Comparison of ENCODE assay signal across 7 mouse cellular contexts in genomic region chr3:157358905-157359304, GRCm38 (mm10).
DNase-seq lines count a peak whose midpoint lies in the region; ATAC-seq and TF ChIP-seq lines count a peak whose summit lies in the region.

No protein-coding gene starts in this region.

- no peak overlapping the region for H3K27ac ChIP-seq in layer of hippocampus, adult 2 months
- 0 out of 2 replicates have a peak overlapping the region, but pooled peaks have one; percentile 54 for H3K27ac ChIP-seq in embryonic facial prominence, embryonic 12.5 days
- peak overlapping the region; percentile 76 for H3K27ac ChIP-seq in limb, embryonic 15.5 days
- no peak overlapping the region for H3K27ac ChIP-seq in gastrocnemius, adult 2 months

- WGBS in embryonic facial prominence, embryonic 12.5 days: 41% methylated on average over 3 of the region's 3 CpGs
- WGBS in limb, embryonic 15.5 days: 42% methylated on average over 3 of the region's 3 CpGs

- peak; percentile 62 for TF ChIP-seq CTCF in layer of hippocampus, adult 2 months (conservative IDR thresholded peaks at IDR 0.05)
- no peak; the same call in 1 of the 2 replicates for TF ChIP-seq CTCF in gastrocnemius, adult 2 months (IDR thresholded peaks at IDR 0.05)

- intact Hi-C loops in gastrocnemius, adult 2 months (cut with DNase I): no loop called here

- peak; percentile 93 for ATAC-seq in embryonic facial prominence, embryonic 12.5 days (ENCODE audit: insufficient number of reproducible peaks, insufficient read depth, low FRiP score, low TSS enrichment)
- ATAC-seq in limb, embryonic 15.5 days (ENCODE audit: insufficient number of reproducible peaks, low FRiP score, low TSS enrichment, low read depth): peak; percentile 86

- no peak overlapping the region for H3K9ac ChIP-seq in embryonic facial prominence, embryonic 12.5 days
- H3K9ac ChIP-seq in limb, embryonic 15.5 days: no peak overlapping the region

- no peak overlapping the region for H3K4me3 ChIP-seq in layer of hippocampus, adult 2 months
- no peak overlapping the region for H3K4me3 ChIP-seq in embryonic facial prominence, embryonic 12.5 days
- H3K4me3 ChIP-seq in limb, embryonic 15.5 days: no peak overlapping the region
- no peak overlapping the region for H3K4me3 ChIP-seq in gastrocnemius, adult 2 months

- H3K4me1 ChIP-seq in embryonic facial prominence, embryonic 12.5 days: no peaks in the 10 kb centered on the region
- H3K4me1 ChIP-seq in limb, embryonic 15.5 days: peaks cover 3% of the 10 kb centered on the region; the same call in 1 of the 2 replicates

- no peak overlapping the region for H3K4me2 ChIP-seq in embryonic facial prominence, embryonic 12.5 days (replicated peaks)
- no peak overlapping the region for H3K4me2 ChIP-seq in limb, embryonic 15.5 days

- no peaks in the 10 kb centered on the region for H3K9me3 ChIP-seq in embryonic facial prominence, embryonic 12.5 days
- no peaks in the 10 kb centered on the region for H3K9me3 ChIP-seq in limb, embryonic 15.5 days

- H3K27me3 ChIP-seq in embryonic facial prominence, embryonic 12.5 days: no peaks in the 10 kb centered on the region
- no peaks in the 10 kb centered on the region for H3K27me3 ChIP-seq in limb, embryonic 15.5 days

- H3K36me3 ChIP-seq in embryonic facial prominence, embryonic 12.5 days: no peaks in the 10 kb centered on the region
- H3K36me3 ChIP-seq in limb, embryonic 15.5 days: no peaks in the 10 kb centered on the region

- DNase-seq in layer of hippocampus, adult 2 months (ENCODE audit: low spot score in 2 of 2): no peak
- DNase-seq in layer of hippocampus, postnatal 14 days (ENCODE audit: low spot score in 2 of 2): no peak
- DNase-seq in Muller cell, postnatal 12 days (ENCODE audit: inconsistent ontology term): peak; percentile 14
- DNase-seq in gastrocnemius, adult 2 months: no peak
- DNase-seq in adrenal gland, postnatal 14 days: no peak

Comparison
In these comparisons a context has a peak if more than half of its experiments do, and no peak if none do; other contexts are left out.
1. H3K27ac ChIP-seq: peak in embryonic facial prominence, embryonic 12.5 days (single experiment) and limb, embryonic 15.5 days (single experiment); none in layer of hippocampus, adult 2 months (single experiment) and gastrocnemius, adult 2 months (single experiment).